Comparison of ENCODE assay signal across 13 mouse cellular contexts in the genomic region with DNA sequence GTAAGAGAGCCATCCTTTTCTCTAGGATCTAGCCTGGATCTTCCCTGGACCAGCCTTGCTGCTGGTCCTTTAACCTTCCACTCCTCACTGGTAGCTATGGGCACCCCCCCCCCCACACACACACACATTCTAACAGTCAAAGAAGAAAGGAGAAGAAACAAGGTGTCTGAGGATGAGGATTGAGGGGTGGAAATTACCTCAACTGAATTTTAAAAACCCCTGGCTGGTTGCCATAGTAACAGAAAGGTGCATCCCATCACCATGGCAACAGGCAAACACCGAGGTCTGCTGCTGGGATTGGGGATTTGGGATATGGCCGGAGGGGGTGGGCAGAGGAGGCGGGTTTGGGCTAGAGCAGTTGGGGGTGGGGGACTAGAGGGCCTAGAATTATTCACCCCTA. TPM values are rescaled to one million over a fixed set of nuclear protein-coding genes. Genes with fewer than 3 reads are reported as not detected.
DNase-seq lines count a peak whose midpoint lies in the region; ATAC-seq and TF ChIP-seq lines count a peak whose summit lies in the region.
"Had no signal": no experiment of that assay in that cellular context is flagged by ENCODE, and none has a peak within 500 bp of the region (broad histone marks: within the 10 kb centered on the region; RNA-seq: fewer than 3 reads in every experiment).

No protein-coding gene starts in this region.

- H3K4me1 ChIP-seq in embryonic facial prominence, embryonic 10.5 days = peaks cover 76% of the 10 kb centered on the region
- H3K4me1 ChIP-seq in forebrain, embryonic 16.5 days (replicated peaks; ENCODE audit: control insufficient read depth, insufficient read depth, low read length) = peaks cover 33% of the 10 kb centered on the region
- peaks cover 67% of the 10 kb centered on the region for H3K4me1 ChIP-seq in limb, embryonic 12.5 days (replicated peaks)
- peaks cover 20% of the 10 kb centered on the region for H3K4me1 ChIP-seq in neural tube, embryonic 14.5 days (ENCODE audit: control insufficient read depth, insufficient read depth, low read length)

- TF ChIP-seq CTCF in gastrocnemius, adult 2 months (IDR thresholded peaks at IDR 0.05) = no peak

- peak; percentile 16 for ATAC-seq in forebrain, embryonic 16.5 days
- ATAC-seq in limb, embryonic 12.5 days (ENCODE audit: insufficient number of reproducible peaks, insufficient read depth, low FRiP score, low TSS enrichment, low read depth) = no peak
- ATAC-seq in neural tube, embryonic 14.5 days (ENCODE audit: low read depth) = no peak
- ATAC-seq: inflammation-experienced regulatory T-cells, adult 6 months had no signal

- no peak overlapping the region for H3K4me2 ChIP-seq in forebrain, embryonic 16.5 days (ENCODE audit: low read length)
- no peak overlapping the region for H3K4me2 ChIP-seq in limb, embryonic 12.5 days
- no peak overlapping the region for H3K4me2 ChIP-seq in neural tube, embryonic 14.5 days (ENCODE audit: low read depth, low read length)
- H3K4me2 ChIP-seq: heart, embryonic 13.5 days had no signal

- H3K9ac ChIP-seq in forebrain, embryonic 16.5 days (replicated peaks; ENCODE audit: low read depth, low read length) = no peak overlapping the region
- no peak overlapping the region for H3K9ac ChIP-seq in limb, embryonic 12.5 days (replicated peaks)
- no peak overlapping the region for H3K9ac ChIP-seq in neural tube, embryonic 14.5 days (replicated peaks; ENCODE audit: low read depth, low read length)
- H3K9ac ChIP-seq: heart, embryonic 13.5 days had no signal

- intact Hi-C loops in gastrocnemius, adult 2 months (cut with DNase I) = no loop called here

- peaks cover 8% of the 10 kb centered on the region for H3K27me3 ChIP-seq in embryonic facial prominence, embryonic 10.5 days (replicated peaks; ENCODE audit: low read depth, poor library complexity, severe bottlenecking)
- no peaks in the 10 kb centered on the region for H3K27me3 ChIP-seq in forebrain, embryonic 16.5 days (replicated peaks; ENCODE audit: control insufficient read depth, insufficient read depth, low read length)
- no peaks in the 10 kb centered on the region for H3K27me3 ChIP-seq in limb, embryonic 12.5 days
- H3K27me3 ChIP-seq in neural tube, embryonic 14.5 days (ENCODE audit: control insufficient read depth, insufficient read depth, low read length) = no peaks in the 10 kb centered on the region

- H3K9me3 ChIP-seq in embryonic facial prominence, embryonic 10.5 days = no peaks in the 10 kb centered on the region
- H3K9me3 ChIP-seq in forebrain, embryonic 16.5 days (ENCODE audit: control insufficient read depth, low read length) = no peaks in the 10 kb centered on the region
- H3K9me3 ChIP-seq in limb, embryonic 12.5 days = no peaks in the 10 kb centered on the region
- H3K9me3 ChIP-seq in neural tube, embryonic 14.5 days (ENCODE audit: control insufficient read depth, low read length) = no peaks in the 10 kb centered on the region
- H3K9me3 ChIP-seq: heart, embryonic 13.5 days had no signal

- no peaks in the 10 kb centered on the region for H3K36me3 ChIP-seq in embryonic facial prominence, embryonic 10.5 days (replicated peaks)
- H3K36me3 ChIP-seq in forebrain, embryonic 16.5 days (ENCODE audit: control insufficient read depth, insufficient read depth) = no peaks in the 10 kb centered on the region
- H3K36me3 ChIP-seq in limb, embryonic 12.5 days = no peaks in the 10 kb centered on the region
- H3K36me3 ChIP-seq in neural tube, embryonic 14.5 days (ENCODE audit: control insufficient read depth, insufficient read depth, low read length) = no peaks in the 10 kb centered on the region
- H3K36me3 ChIP-seq: heart, embryonic 13.5 days had no signal

- peak overlapping the region; percentile 78 for H3K27ac ChIP-seq in embryonic facial prominence, embryonic 10.5 days (replicated peaks)
- peak overlapping the region; percentile 13; the same call in 1 of the 2 replicates for H3K27ac ChIP-seq in forebrain, embryonic 16.5 days (ENCODE audit: low read length)
- H3K27ac ChIP-seq in limb, embryonic 12.5 days = peak overlapping the region; percentile 70
- peak overlapping the region; percentile 28; the same call in 1 of the 2 replicates for H3K27ac ChIP-seq in neural tube, embryonic 14.5 days (ENCODE audit: low read depth, low read length)
- no peak overlapping the region for H3K27ac ChIP-seq in gastrocnemius, adult 2 months
- H3K27ac ChIP-seq: heart, embryonic 13.5 days had no signal

- WGBS in embryonic facial prominence, embryonic 10.5 days = 22% methylated on average over 3 of the region's 3 CpGs
- WGBS in forebrain, embryonic 16.5 days = 16% methylated on average over 3 of the region's 3 CpGs
- WGBS in limb, embryonic 12.5 days = 25% methylated on average over 3 of the region's 3 CpGs
- 14% methylated on average over 3 of the region's 3 CpGs for WGBS in neural tube, embryonic 14.5 days

- H3K4me3 ChIP-seq in embryonic facial prominence, embryonic 10.5 days = no peak overlapping the region
- no peak overlapping the region for H3K4me3 ChIP-seq in forebrain, embryonic 16.5 days (replicated peaks; ENCODE audit: low read length)
- H3K4me3 ChIP-seq in limb, embryonic 12.5 days (replicated peaks) = no peak overlapping the region
- H3K4me3 ChIP-seq in neural tube, embryonic 14.5 days (ENCODE audit: low read depth, low read length) = no peak overlapping the region
- H3K4me3 ChIP-seq in gastrocnemius, adult 2 months = no peak overlapping the region
- H3K4me3 ChIP-seq: heart, embryonic 13.5 days had no signal

- DNase-seq in embryonic facial prominence, embryonic 10.5 days (ENCODE audit: low spot score) = peak; percentile 69
- DNase-seq in frontal cortex, postnatal 10 days (ENCODE audit: low spot score in 2 of 2) = no peak
- DNase-seq in frontal cortex, adult 2 months (ENCODE audit: extremely low spot score in 1 of 2, low spot score in 1 of 2) = no peak
- DNase-seq in gastrocnemius, adult 2 months = no peak
- DNase-seq: kidney, postnatal 14 days had no signal

RNA-seq across cellular contexts. Expression of a gene that starts 19.4 kb away (rescaled TPM):
- polyA plus RNA-seq in embryonic facial prominence, embryonic 10.5 days (2016; fragmentation: Nextera tagmentation; extraction: Ambion mirVana) = 13.2 and 21.4 TPM in 2 replicates
- 11.0 and 14.9 TPM in 2 replicates for polyA plus RNA-seq in forebrain, embryonic 16.5 days (2015; fragmentation: Nextera tagmentation; extraction: Ambion mirVana)
- polyA plus RNA-seq in limb, embryonic 12.5 days (2016; fragmentation: Nextera tagmentation; extraction: Ambion mirVana) = 47.6 and 53.5 TPM in 2 replicates
- 17.0 and 18.7 TPM in 2 replicates for polyA plus RNA-seq in neural tube, embryonic 14.5 days (2014; fragmentation: Nextera tagmentation; extraction: Ambion mirVana)
- 21.2 and 22.3 TPM in 2 replicates for polyA plus RNA-seq in frontal cortex, adult 2 months (2012; rRNA removed)
- total RNA-seq in gastrocnemius, adult 2 months (2021) = 1 to 10 TPM; 6.3 to 9.2 TPM
- polyA plus RNA-seq: inflammation-experienced regulatory T-cells, adult 6 months had no signal

RNA-seq across cellular contexts. Expression of a gene that starts 41.1 kb away (rescaled TPM):
- 200 and 206 TPM in 2 replicates for polyA plus RNA-seq in embryonic facial prominence, embryonic 10.5 days (2016; fragmentation: Nextera tagmentation; extraction: Ambion mirVana)
- polyA plus RNA-seq in forebrain, embryonic 16.5 days (2015; fragmentation: Nextera tagmentation; extraction: Ambion mirVana) = 294 and 303 TPM in 2 replicates
- polyA plus RNA-seq in limb, embryonic 12.5 days (2016; fragmentation: Nextera tagmentation; extraction: Ambion mirVana) = 232 and 239 TPM in 2 replicates
- polyA plus RNA-seq in neural tube, embryonic 14.5 days (2014; fragmentation: Nextera tagmentation; extraction: Ambion mirVana) = 237 and 239 TPM in 2 replicates
- 152 and 180 TPM in 2 replicates for polyA plus RNA-seq in frontal cortex, adult 2 months (2012; rRNA removed)
- 10 to 100 TPM; 46.4 to 49.6 TPM for total RNA-seq in gastrocnemius, adult 2 months (2021)

RNA-seq across cellular contexts. Expression of a gene that starts 50.2 kb away (rescaled TPM):
- 3.4 and 4.3 TPM in 2 replicates for polyA plus RNA-seq in embryonic facial prominence, embryonic 10.5 days (2016; fragmentation: Nextera tagmentation; extraction: Ambion mirVana)
- polyA plus RNA-seq in forebrain, embryonic 16.5 days (2015; fragmentation: Nextera tagmentation; extraction: Ambion mirVana) = 1.2 and 1.4 TPM in 2 replicates
- 2.1 and 2.2 TPM in 2 replicates for polyA plus RNA-seq in limb, embryonic 12.5 days (2016; fragmentation: Nextera tagmentation; extraction: Ambion mirVana)
- polyA plus RNA-seq in neural tube, embryonic 14.5 days (2014; fragmentation: Nextera tagmentation; extraction: Ambion mirVana) = 1.4 and 2.7 TPM in 2 replicates
- 0.15 and 0.28 TPM in 2 replicates for polyA plus RNA-seq in frontal cortex, adult 2 months (2012; rRNA removed)
- not detected for total RNA-seq in gastrocnemius, adult 2 months (2021)
- total RNA-seq: CH12.LX; common myeloid progenitor, adult 5-6 weeks; gastrocnemius, adult 18-20 months had no signal
